Mouse (Mus musculus) heart, postnatal 25 days (tissue): ENCODE measurements around the gene Clec9a. TPM values are rescaled to one million over a fixed set of nuclear protein-coding genes. Genes with fewer than 3 reads are reported as not detected.

Experiments
- DNase-seq: peaks from one replicate; pipeline ENCODE4 v3.0.0; 2022; ENCODE audit warnings: low spot score
- intact Hi-C: fragments of 180-260 bp; cut with DNase I; formaldehyde crosslinking; loops from one replicate; pipeline ENCODE4 v1.15.1; 2025
- total RNA-seq, 2 experiments: library from RNA; stranded (reverse); gene quantifications; 2 replicates each; pipeline ENCODE4 v1.2.3; 2021

The Clec9a gene
- under 1 TPM in 1 of 2 experiments, not detected in 1; 0.28 TPM for total RNA-seq

DNA sequence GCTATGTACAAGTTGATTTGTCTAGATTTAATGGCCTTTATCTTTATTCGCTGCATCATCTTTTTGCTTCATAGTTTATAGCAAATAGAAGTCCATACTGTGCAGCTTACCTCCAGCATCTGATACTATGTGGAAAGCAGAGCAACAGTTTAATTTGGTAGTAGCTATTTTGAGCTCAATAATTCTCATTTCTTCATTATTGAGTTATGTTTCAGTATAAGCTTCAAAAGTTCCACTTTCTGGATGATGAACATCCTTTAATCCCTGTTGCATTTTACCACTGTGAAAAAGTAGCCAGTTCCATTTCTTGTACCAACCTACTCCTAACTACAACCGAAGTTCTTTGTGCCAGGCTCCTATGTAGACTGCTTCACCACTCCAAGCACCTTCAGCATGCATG is at the start of gene Clec9a:
Gene Clec9a, plus strand, starts transcription at position 301 of the 400 bp plus-strand sequence.
- intact Hi-C loops: no loop called here
- DNase-seq: no peak

GRCm38 (mm10) chr6:129359515-129359914 is 49.1 kb upstream of the Clec9a start:
- intact Hi-C loops: no loop called here
- DNase-seq: no peak

DNA sequence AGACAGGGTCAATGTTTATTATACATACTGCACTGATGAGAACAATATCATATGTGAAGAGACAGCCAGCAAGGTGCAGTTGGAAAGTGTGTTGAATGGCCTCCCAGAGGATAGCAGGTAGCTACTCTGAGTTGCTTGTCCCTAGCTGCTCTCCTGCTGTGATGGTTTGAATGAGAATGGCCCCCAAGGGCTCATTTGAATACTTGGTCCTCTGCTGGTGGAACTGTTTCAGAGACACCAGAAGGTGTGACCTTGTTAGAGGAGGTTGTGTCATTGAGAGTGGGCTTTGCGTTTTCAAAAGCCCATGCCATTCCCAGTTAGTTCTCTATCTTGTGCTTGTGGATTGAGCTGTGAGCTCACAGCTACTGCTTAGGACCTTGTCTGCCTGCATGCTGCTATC is 44.7 kb upstream of the Clec9a start:
- intact Hi-C loops: no loop called here
- DNase-seq: no peak

DNA sequence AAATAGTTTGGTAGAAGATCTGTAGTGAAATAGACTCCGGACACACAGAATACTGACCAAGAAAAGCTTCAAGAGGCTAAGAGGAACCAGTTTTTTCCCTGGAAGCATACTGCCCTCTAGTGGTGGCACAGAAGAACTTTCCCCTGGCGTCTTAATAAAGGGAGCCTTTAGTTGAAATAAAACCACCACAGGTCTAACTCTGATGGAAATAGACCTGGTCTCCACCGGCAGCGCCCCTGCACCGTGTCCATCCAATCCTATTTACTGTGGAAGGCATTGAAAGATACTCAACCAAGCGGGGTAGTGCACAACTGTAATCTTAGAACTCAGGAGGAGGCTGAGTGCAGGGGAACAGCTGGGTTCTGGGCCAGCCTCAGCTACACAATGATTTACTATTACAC is 42.7 kb upstream of the Clec9a start:
- DNase-seq: no peak
- intact Hi-C loops: loop anchor here (5.0 kb wide), 3 partner anchors 109 to 514 kb away; no protein-coding TSS in a partner anchor

- intact Hi-C loops: loop anchor here (5.0 kb wide), 3 partner anchors 112 to 517 kb away; no protein-coding TSS in a partner anchor
- no peak for DNase-seq
These were observed 39.1 kb upstream of the Clec9a start for GRCm38 (mm10) chr6:129369374-129370132.

DNA sequence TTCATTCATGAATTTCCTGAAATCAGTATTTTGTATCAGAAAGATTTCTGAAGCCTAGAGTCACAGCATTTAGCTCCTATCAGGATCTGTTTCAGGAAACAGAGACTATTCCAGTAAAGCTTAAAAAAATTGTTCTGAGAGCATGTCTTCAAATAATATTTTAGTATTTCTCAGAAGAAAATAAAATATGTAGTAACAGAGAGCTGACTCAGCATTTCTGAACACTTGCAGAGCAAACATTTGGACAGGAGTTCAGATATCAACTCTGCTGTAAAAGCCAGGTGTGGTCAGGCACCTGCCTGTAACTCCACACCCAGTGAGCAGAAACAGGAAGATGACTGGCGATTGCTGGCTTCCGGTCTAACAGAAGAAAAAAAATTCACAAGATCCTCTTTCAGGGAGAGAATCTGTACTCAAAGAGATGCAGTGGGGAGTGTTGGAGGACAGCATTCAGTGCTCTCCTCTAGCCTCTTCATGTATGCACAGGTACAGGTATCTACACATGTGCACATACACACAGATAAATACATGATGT is 33.7 kb upstream of the Clec9a start:
- intact Hi-C loops: no loop called here
- no peak for DNase-seq

DNA sequence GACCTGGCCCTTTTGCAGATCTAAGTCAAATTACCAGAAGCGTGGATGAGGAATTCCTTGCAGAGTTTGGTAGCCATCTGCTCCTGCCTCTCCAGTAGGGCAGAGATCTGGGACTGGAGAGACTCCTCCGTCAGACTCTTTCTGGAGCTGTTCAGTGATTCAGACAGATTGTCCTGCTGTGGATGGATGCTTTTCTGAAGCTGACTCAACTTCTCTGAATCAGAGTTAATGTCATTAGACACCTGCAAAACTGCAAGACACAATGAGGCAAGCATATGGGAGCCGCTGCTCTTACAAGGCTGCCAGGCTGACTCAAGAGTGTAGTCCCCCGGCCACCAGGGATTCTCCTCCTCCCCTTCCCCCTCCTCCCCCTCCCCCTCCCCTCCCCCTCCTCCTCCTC is 28.2 kb upstream of the Clec9a start:
- intact Hi-C loops: no loop called here
- no peak for DNase-seq

DNA sequence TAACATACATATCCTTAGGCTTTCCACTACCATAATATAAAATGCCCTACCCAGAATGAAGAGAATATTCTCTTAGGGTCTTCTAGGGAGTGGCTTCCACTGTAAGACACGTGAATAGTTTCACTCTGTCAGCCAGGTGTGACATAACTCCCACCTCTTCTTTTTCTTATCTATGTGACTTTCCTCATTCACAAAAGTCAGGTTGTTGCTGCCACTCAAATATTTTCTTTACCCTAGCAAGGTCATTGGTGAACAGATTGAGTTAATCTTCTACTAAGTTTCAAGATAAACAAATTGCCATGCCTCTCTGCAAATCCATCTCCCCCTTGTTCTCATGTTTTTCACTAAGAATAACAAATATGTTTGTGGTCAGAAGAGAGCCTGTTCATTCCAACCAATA is 26.9 kb upstream of the Clec9a start:
- intact Hi-C loops: no loop called here
- DNase-seq: no peak

DNA sequence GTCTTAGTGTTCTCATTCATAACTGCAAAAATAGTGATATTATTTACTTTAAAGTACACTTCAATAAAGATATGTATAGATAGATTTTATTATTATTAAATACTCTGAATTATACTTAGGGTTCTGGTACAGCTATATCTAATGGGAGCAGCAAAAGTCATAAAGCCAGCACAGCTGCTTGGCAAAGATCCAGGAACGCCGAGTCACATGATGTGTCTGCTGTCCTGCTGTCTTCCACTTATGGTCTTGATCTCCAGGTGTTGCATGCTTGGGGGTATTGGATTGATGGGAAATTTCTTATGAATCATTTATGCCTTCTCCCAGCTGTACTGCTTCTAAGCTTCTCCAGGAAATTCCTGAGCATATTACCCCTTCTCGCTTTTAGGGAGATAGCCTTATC is 25.2 kb upstream of the Clec9a start:
- DNase-seq: no peak
- intact Hi-C loops: no loop called here

DNA sequence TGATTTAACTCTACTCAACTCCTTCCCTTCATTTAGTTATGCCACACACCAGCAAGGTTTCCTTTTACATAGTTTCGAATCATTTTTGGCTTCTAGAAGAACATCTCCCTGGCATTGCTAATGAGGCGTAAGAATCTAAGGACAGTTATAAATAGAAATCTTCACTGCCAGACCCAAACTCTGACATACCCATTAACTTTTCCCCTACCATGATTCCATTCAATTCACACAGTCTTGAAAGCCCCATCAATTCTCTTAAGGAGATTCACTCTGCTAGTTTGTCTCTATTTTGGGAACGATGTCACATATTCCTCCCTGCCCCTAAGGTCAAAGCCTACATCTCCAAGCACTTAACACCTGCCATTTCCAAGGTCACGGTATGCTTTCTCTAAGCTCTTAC is 23.7 kb upstream of the Clec9a start:
- DNase-seq: no peak
- intact Hi-C loops: no loop called here

GRCm38 (mm10) chr6:129385774-129386173 is 22.9 kb upstream of the Clec9a start, which contains the start of gene Clec12b:
TSS of gene Clec12b (minus strand) at chr6:129385874.
- DNase-seq: no peak
- intact Hi-C loops: no loop called here

DNA sequence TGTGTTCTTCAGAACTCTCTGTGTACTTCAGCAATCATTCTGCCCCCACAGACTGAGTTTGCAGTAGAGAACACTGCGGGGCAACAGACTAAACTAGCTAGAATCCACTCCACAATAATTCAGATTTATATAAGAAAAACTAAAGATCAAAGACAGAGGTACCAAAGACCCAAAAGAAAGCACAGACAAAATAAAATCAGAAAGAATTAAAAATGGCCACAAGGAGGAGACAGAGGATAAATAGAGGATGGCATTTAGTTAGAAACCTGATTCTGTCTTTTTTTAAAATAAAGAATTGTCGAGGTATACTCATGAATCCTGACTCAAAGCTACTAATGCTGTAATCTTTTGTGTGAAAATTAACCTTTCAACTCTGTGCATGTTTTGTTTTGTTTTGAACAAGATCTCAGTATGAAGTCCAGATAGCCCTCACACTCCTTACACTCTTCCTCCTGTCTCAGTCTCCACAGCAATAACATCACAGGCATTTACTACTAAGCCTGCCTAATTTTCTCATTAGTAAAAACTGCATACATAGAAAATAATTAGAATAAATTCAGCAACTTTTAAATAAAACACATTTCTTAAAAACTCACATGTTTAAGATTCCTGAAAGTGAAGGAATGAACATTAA is 15.5 kb upstream of the Clec9a start:
- intact Hi-C loops: loop anchor here (1.0 to 2.0 kb wide), 3 partner anchors 83 to 166 kb away; no protein-coding TSS in a partner anchor
- DNase-seq: no peak

GRCm38 (mm10) chr6:129393732-129394131 is 14.9 kb upstream of the Clec9a start:
- intact Hi-C loops: loop anchor here (1.0 to 2.0 kb wide), 3 partner anchors 83 to 165 kb away; no protein-coding TSS in a partner anchor
- DNase-seq: no peak

GRCm38 (mm10) chr6:129396997-129397396 is 11.7 kb upstream of the Clec9a start, which contains the start of gene Clec1b:
TSS of gene Clec1b (plus strand) at chr6:129397297.
- intact Hi-C loops: no loop called here
- DNase-seq: no peak

- DNase-seq: no peak
- intact Hi-C loops: no loop called here
These were observed 8.7 kb upstream of the Clec9a start for GRCm38 (mm10) chr6:129399945-129400344.

- intact Hi-C loops: no loop called here
- no peak for DNase-seq
These were observed 6.3 kb upstream of the Clec9a start for GRCm38 (mm10) chr6:129402404-129402803.

DNA sequence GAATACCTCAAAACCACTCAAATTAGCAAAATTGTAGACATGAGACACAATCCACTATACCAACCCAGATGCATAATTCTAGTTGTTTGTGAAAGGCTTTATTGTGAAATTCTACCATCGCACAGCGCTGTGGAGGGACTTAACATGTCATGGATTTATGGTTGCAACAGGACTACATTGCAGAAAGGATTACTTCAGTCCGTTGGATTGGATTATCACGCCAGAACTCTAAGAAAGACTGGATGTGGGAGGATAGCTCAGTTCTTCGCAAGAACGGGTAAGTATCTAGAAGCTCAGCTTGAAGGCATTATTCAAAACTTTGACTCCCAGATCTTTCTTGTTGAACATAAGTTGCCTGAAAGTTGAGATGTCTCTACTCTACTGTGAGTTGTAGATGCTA is 5.3 kb upstream of the Clec9a start:
- no peak for DNase-seq
- intact Hi-C loops: no loop called here

GRCm38 (mm10) chr6:129405999-129406398 is 2.7 kb upstream of the Clec9a start:
- no peak for DNase-seq

GRCm38 (mm10) chr6:129407324-129407723 is 1.3 kb upstream of the Clec9a start:
- intact Hi-C loops: no loop called here
- DNase-seq: no peak

More at GRCm38 (mm10) chr6:129405999-129406398, 2.7 kb upstream of the Clec9a start:
- intact Hi-C loops: no loop called here

DNA sequence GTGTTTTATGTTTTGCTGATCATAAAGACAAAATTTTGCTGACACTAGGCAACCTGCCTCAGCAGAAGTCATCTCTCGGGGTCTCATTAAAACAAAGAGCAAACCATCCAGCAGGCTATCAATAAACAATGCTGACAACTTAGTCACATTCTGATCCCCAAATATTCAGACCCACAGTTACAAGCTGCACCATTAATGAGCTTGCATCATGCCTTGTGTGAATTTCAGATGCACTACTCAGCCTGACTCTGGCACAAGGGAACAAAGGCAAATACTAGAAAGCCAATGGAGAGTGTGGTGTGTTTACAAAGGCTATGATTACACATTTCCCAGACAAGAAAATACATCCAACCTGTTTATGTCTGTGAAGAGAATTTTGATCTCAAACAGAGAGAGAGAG is 5.5 kb downstream of the Clec9a start:
- intact Hi-C loops: no loop called here
- DNase-seq: no peak

DNA sequence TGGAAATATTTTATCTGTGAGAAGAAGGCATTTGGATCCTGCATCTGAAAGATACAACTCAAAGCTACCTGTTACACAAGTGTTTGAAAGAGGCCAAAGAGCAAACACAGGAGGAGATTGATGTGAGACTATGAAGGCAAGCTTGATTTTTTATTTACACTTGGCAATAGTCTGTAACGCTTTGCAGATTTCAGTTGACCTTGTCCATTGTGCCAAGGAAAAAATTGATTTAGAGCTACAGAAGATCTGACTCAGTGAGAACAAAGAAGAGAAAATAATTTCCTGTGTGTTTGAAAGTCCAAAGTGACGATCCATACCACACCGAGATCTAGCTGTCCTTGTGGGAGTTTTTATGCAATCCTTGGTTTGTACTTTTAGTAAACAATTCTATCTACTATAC is 13.6 kb downstream of the Clec9a start:
- intact Hi-C loops: no loop called here
- DNase-seq: no peak
